Comparison of ENCODE assay signal across 25 mouse cellular contexts in genomic region chr13:54095721-54096120, GRCm38 (mm10). TPM values are rescaled to one million over a fixed set of nuclear protein-coding genes. Genes with fewer than 3 reads are reported as not detected.
DNase-seq lines count a peak whose midpoint lies in the region; ATAC-seq and TF ChIP-seq lines count a peak whose summit lies in the region.
"Had no signal": no experiment of that assay in that cellular context is flagged by ENCODE, and none has a peak within 500 bp of the region (broad histone marks: within the 10 kb centered on the region; RNA-seq: fewer than 3 reads in every experiment).

No protein-coding gene starts in this region.

- H3K4me1 ChIP-seq in hindbrain, postnatal 0 days (ENCODE audit: insufficient read depth, low read length): 0 out of 2 replicates have a peak, but pooled peaks cover 3% of the 10 kb centered on the region
- no peaks in the 10 kb centered on the region for H3K4me1 ChIP-seq in hindbrain, embryonic 12.5 days
- H3K4me1 ChIP-seq in megakaryocyte, embryonic 14.5 days: peaks cover 78% of the 10 kb centered on the region
- H3K4me1 ChIP-seq: embryonic facial prominence, embryonic 10.5 days; embryonic facial prominence, embryonic 12.5 days; forebrain, embryonic 13.5 days; forebrain, embryonic 15.5 days had no signal

- peak; percentile 91 for DNase-seq in heart, adult 11 months
- DNase-seq in heart, postnatal 14 days: no peak
- no peak for DNase-seq in hindbrain, postnatal 0 days (ENCODE audit: low spot score)
- DNase-seq: adrenal gland, adult 8-10 months; adrenal gland, postnatal 14 days; adrenal gland, postnatal 36 days; B cell, adult 2 months; cerebellum, adult 11-12 months; cerebellum, adult 2 months; cerebellum, adult 9-10 months; cerebellum, postnatal 10 days; cerebellum, postnatal 25 days had no signal

- H3K27me3 ChIP-seq in hindbrain, postnatal 0 days (ENCODE audit: insufficient read depth, low read length): no peaks in the 10 kb centered on the region
- no peaks in the 10 kb centered on the region for H3K27me3 ChIP-seq in hindbrain, embryonic 12.5 days
- H3K27me3 ChIP-seq in megakaryocyte, embryonic 14.5 days (replicated peaks): no peaks in the 10 kb centered on the region
- H3K27me3 ChIP-seq: CH12.LX; embryonic facial prominence, embryonic 12.5 days; forebrain, embryonic 13.5 days; forebrain, embryonic 15.5 days; Patski had no signal

- no peak overlapping the region for H3K4me2 ChIP-seq in hindbrain, postnatal 0 days (ENCODE audit: low read depth, low read length)
- no peak overlapping the region for H3K4me2 ChIP-seq in hindbrain, embryonic 12.5 days (replicated peaks)
- H3K4me2 ChIP-seq: embryonic facial prominence, embryonic 12.5 days; forebrain, embryonic 13.5 days; forebrain, embryonic 15.5 days had no signal

- ATAC-seq in hindbrain, postnatal 0 days: no peak
- no peak for ATAC-seq in hindbrain, embryonic 12.5 days (ENCODE audit: low FRiP score)
- ATAC-seq in megakaryocyte, adult 5-6 weeks (ENCODE audit: poor library complexity, severe bottlenecking): no peak
- ATAC-seq: activated CD4-positive, CD25-positive, alpha-beta regulatory T cell, adult 4 months; CD4-positive, CD25-positive, alpha-beta regulatory T cell, adult 4 months; forebrain, embryonic 13.5 days; forebrain, embryonic 15.5 days; Patski had no signal

- H3K36me3 ChIP-seq in hindbrain, postnatal 0 days (ENCODE audit: insufficient read depth, low read length): peaks cover 50% of the 10 kb centered on the region
- peaks cover 73% of the 10 kb centered on the region for H3K36me3 ChIP-seq in hindbrain, embryonic 12.5 days
- H3K36me3 ChIP-seq in megakaryocyte, embryonic 14.5 days (replicated peaks; ENCODE audit: low read length): peaks cover 100% of the 10 kb centered on the region

- no peaks in the 10 kb centered on the region for H3K9me3 ChIP-seq in hindbrain, postnatal 0 days (ENCODE audit: low read length)
- H3K9me3 ChIP-seq in hindbrain, embryonic 12.5 days (replicated peaks): no peaks in the 10 kb centered on the region
- no peaks in the 10 kb centered on the region for H3K9me3 ChIP-seq in megakaryocyte, embryonic 14.5 days
- H3K9me3 ChIP-seq: embryonic facial prominence, embryonic 10.5 days; embryonic facial prominence, embryonic 12.5 days; forebrain, embryonic 13.5 days; forebrain, embryonic 15.5 days; G1E had no signal

- H3K4me3 ChIP-seq in hindbrain, postnatal 0 days (ENCODE audit: low read length): no peak overlapping the region
- H3K4me3 ChIP-seq in hindbrain, embryonic 12.5 days: no peak overlapping the region
- H3K4me3 ChIP-seq in megakaryocyte, embryonic 14.5 days (replicated peaks): peak overlapping the region; percentile 73
- H3K4me3 ChIP-seq: embryonic facial prominence, embryonic 10.5 days; embryonic facial prominence, embryonic 12.5 days; forebrain, embryonic 13.5 days; forebrain, embryonic 15.5 days had no signal

- H3K9ac ChIP-seq in hindbrain, postnatal 0 days (replicated peaks; ENCODE audit: low read length): no peak overlapping the region
- no peak overlapping the region for H3K9ac ChIP-seq in hindbrain, embryonic 12.5 days
- H3K9ac ChIP-seq: embryonic facial prominence, embryonic 12.5 days; forebrain, embryonic 13.5 days; forebrain, embryonic 15.5 days had no signal

- WGBS in hindbrain, postnatal 0 days: 89% methylated on average over 8 of the region's 8 CpGs
- WGBS in hindbrain, embryonic 12.5 days: 91% methylated on average over 8 of the region's 8 CpGs

- TF ChIP-seq CTCF in hindbrain, postnatal 0 days (IDR thresholded peaks at IDR 0.05; ENCODE audit: low read depth): no peak

- 0 out of 2 replicates have a peak overlapping the region, but pooled peaks have one; percentile 48 for H3K27ac ChIP-seq in hindbrain, postnatal 0 days
- H3K27ac ChIP-seq in hindbrain, embryonic 12.5 days: no peak overlapping the region
- H3K27ac ChIP-seq: embryonic facial prominence, embryonic 10.5 days; embryonic facial prominence, embryonic 12.5 days; forebrain, embryonic 13.5 days; forebrain, embryonic 15.5 days had no signal

- intact Hi-C loops in heart, postnatal 14 days (cut with DNase I): no loop called here

RNA-seq across cellular contexts. Expression of gene Sfxn1, which starts 24.1 kb away (rescaled TPM):
- total RNA-seq in heart, postnatal 14 days (2021): 1 to 10 TPM; 6.9 to 9.9 TPM
- 64.5 and 73.7 TPM in 2 replicates for total RNA-seq in hindbrain, postnatal 0 days (2014; rRNA removed)
- 102 and 103 TPM in 2 replicates for polyA plus RNA-seq in hindbrain, postnatal 0 days (2015; fragmentation: Nextera tagmentation; extraction: Ambion mirVana)
- 71.1 and 72.6 TPM in 2 replicates for polyA plus RNA-seq in hindbrain, embryonic 12.5 days (2016; fragmentation: Nextera tagmentation; extraction: Ambion mirVana)
- polyA plus RNA-seq in megakaryocyte, embryonic 14.5 days (2012; ENCODE audit: insufficient read depth, low replicate concordance): 4.1 and 14.0 TPM in 2 replicates
- total RNA-seq in megakaryocyte, adult 5-6 weeks (2015): 41.1 and 41.5 TPM in 2 replicates
- total RNA-seq in megakaryocyte, adult 5-6 weeks (2017): 25.2 and 30.4 TPM in 2 replicates

RNA-seq across cellular contexts. Expression of gene Drd1, which starts 40.2 kb away (rescaled TPM):
- 1 to 10 TPM in 1 of 2 experiments, under 1 TPM in 1; 0.41 to 1.0 TPM for total RNA-seq in heart, postnatal 14 days (2021)
- 1.2 and 2.1 TPM in 2 replicates for total RNA-seq in hindbrain, postnatal 0 days (2014; rRNA removed)
- 1.2 TPM in 2 replicates for polyA plus RNA-seq in hindbrain, postnatal 0 days (2015; fragmentation: Nextera tagmentation; extraction: Ambion mirVana)
- 1.4 and 1.9 TPM in 2 replicates for polyA plus RNA-seq in hindbrain, embryonic 12.5 days (2016; fragmentation: Nextera tagmentation; extraction: Ambion mirVana)
- not detected in 2 replicates for polyA plus RNA-seq in megakaryocyte, embryonic 14.5 days (2012; ENCODE audit: insufficient read depth, low replicate concordance)
- not detected in 2 replicates for total RNA-seq in megakaryocyte, adult 5-6 weeks (2015)
- total RNA-seq in megakaryocyte, adult 5-6 weeks (2017): not detected in 2 replicates
- total RNA-seq: adrenal gland, adult 18-20 months; CH12.LX had no signal
- polyA plus RNA-seq: activated CD4-positive, CD25-positive, alpha-beta regulatory T cell, adult 4 months; CD4-positive, CD25-positive, alpha-beta regulatory T cell, adult 4 months; G1E had no signal
